Mouse (Mus musculus): Measurements from ENCODE around the gene Slc43a3. TPM values are rescaled to one million over a fixed set of nuclear protein-coding genes. Genes with fewer than 3 reads are reported as not detected.

Gene Slc43a3
- total and polyA plus RNA-seq, 3 experiments: 90.6 to 91.5 TPM; not detected in 1

DNA sequence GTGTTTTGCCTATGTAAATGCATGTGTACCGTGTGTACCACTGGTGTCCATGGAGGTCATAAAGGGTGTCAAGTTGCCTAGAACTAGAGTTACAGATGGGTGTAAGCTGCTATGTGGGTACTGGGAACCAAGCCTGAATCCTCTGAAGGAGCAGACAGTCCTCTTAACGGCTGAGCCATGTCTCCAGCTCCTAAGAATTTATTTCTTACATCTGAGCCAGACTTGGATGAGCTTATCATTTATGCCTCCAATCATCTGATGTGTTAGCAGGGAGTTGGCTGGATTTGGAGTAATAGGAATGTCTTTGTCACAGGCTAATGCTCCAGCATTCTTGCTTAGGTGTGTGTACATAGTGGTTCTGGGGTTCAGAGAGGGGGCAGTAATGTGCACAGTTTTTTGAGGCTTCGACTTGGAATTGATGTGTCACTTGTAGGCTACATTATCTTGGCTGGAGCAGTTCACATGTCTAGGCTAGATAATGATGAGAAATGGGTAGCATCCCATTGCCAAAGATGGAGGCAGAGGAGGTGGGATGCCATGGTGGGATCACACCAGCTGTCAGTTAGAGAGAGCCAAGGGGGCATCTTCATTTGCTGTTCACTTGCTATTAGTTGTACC is 10.9 kb downstream of the Slc43a3 start:
- H3K36me3 ChIP-seq (ENCODE audit: control insufficient read depth in 1 of 2, insufficient read depth in 2 of 2, low read length in 2 of 2): peaks cover 0 to 44% of the 10 kb centered on the region in 2 experiments; a peak in 3 of 4 replicates
- H3K79me2 ChIP-seq (ENCODE audit: control insufficient read depth, insufficient read depth, low read length, poor library complexity): no peaks in the 10 kb centered on the region; the same call in 1 of the 2 replicates
- H3K27ac ChIP-seq (ENCODE audit: control insufficient read depth, low read depth, low read length): no peak overlapping the region
- H3K9ac ChIP-seq (ENCODE audit: control insufficient read depth, low read depth, low read length, poor library complexity, severe bottlenecking): no peak overlapping the region
- TF ChIP-seq SMC3 (IDR thresholded peaks at IDR 0.05; ENCODE audit: low read depth, low read length) (no peak), MYC (IDR thresholded peaks at IDR 0.05; ENCODE audit: low read depth, low read length) (no peak), SIN3A (IDR thresholded peaks at IDR 0.05; ENCODE audit: low read length) (no peak), UBTF (IDR thresholded peaks at IDR 0.05; ENCODE audit: borderline replicate concordance, insufficient read depth, low read depth, low read length) (no peak), MEF2A (IDR thresholded peaks at IDR 0.05; ENCODE audit: extremely low read depth, insufficient replicate concordance, low read depth, low read length, poor library complexity, severe bottlenecking) (no peak), POLR2A (IDR thresholded peaks at IDR 0.05; ENCODE audit: control insufficient read depth in 1 of 2, insufficient read depth in 1 of 2, low read depth in 1 of 2, low read length in 2 of 2, poor library complexity in 1 of 2) (no peak), HCFC1 (IDR thresholded peaks at IDR 0.05; ENCODE audit: low read depth, low read length) (no peak), TBP (IDR thresholded peaks at IDR 0.05; ENCODE audit: low read depth, low read length) (no peak), TAL1 (IDR thresholded peaks at IDR 0.05; ENCODE audit: low read length) (no peak), MAFK (IDR thresholded peaks at IDR 0.05; ENCODE audit: borderline replicate concordance, low read depth, low read length) (no peak), GABPA (IDR thresholded peaks at IDR 0.05; ENCODE audit: low read depth, low read length) (no peak), EP300 (IDR thresholded peaks at IDR 0.05; ENCODE audit: low read depth in 1 of 2, low read length in 2 of 2) (no peak), GATA1 (IDR thresholded peaks at IDR 0.05; ENCODE audit: low read depth, low read length) (no peak), KAT2A (conservative IDR thresholded peaks at IDR 0.05; ENCODE audit: low read depth, low read length) (no peak), BHLHE40 (IDR thresholded peaks at IDR 0.05; ENCODE audit: borderline replicate concordance, low read depth, low read length) (no peak), POLR2AphosphoS5 (IDR thresholded peaks at IDR 0.05; ENCODE audit: borderline replicate concordance, low read depth, low read length) (no peak), MXI1 (IDR thresholded peaks at IDR 0.05; ENCODE audit: low read depth, low read length) (no peak), POLR2AphosphoS2 (IDR thresholded peaks at IDR 0.05; ENCODE audit: low read length) (no peak), MAZ (IDR thresholded peaks at IDR 0.05; ENCODE audit: low read depth, low read length) (no peak), E2F4 (IDR thresholded peaks at IDR 0.05; ENCODE audit: borderline replicate concordance, low read depth, low read length) (no peak)
- H3K9me3 ChIP-seq (replicated peaks; ENCODE audit: insufficient read depth, low read length): no peaks in the 10 kb centered on the region
- H3K27me3 ChIP-seq (ENCODE audit: control insufficient read depth in 1 of 2, insufficient read depth in 2 of 2, low read length in 2 of 2): no peaks in the 10 kb centered on the region
- no peak for DNase-seq (ENCODE audit: low read depth, low spot score)
- no peak overlapping the region for H3K4me3 ChIP-seq (ENCODE audit: control insufficient read depth in 1 of 2, insufficient read depth in 1 of 2, low read depth in 2 of 2, low read length in 2 of 2)
- H3K4me1 ChIP-seq (ENCODE audit: control insufficient read depth in 1 of 2, insufficient read depth in 2 of 2, low read length in 2 of 2): no peaks in the 10 kb centered on the region

DNA sequence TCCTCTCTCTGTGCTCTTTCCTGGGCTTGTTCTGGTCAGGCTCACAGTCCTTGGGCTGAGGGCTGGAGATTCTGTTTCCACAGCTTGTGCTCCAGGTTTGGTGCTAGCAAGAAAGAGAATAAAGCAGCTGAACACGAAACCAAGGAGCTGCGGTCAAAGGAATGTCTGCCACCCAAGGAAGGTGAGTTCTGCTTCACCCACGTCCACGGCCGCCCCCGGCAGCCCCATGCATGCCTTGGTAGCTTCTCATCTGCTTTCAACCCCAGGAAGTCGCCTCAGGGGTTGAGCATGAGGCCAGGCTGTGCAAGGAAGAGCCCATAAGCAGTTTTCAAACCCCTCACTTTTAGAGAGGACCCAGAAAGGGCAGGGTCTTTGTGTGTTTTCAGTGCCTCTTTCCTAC is 11.9 kb downstream of the Slc43a3 start:
- Histone ChIP-seq H3K9ac (ENCODE audit: control insufficient read depth, low read depth, low read length, poor library complexity, severe bottlenecking) (no peak overlapping the region), H3K36me3 (ENCODE audit: control insufficient read depth in 1 of 2, insufficient read depth in 2 of 2, low read length in 2 of 2) (peaks cover 0 to 46% of the 10 kb centered on the region in 2 experiments; a peak in 3 of 4 replicates), H3K79me2 (ENCODE audit: control insufficient read depth, insufficient read depth, low read length, poor library complexity) (no peaks in the 10 kb centered on the region; the same call in 1 of the 2 replicates), H3K4me1 (ENCODE audit: control insufficient read depth in 1 of 2, insufficient read depth in 2 of 2, low read length in 2 of 2) (no peaks in the 10 kb centered on the region), H3K9me3 (replicated peaks; ENCODE audit: insufficient read depth, low read length) (no peaks in the 10 kb centered on the region), H3K27ac (ENCODE audit: control insufficient read depth, low read depth, low read length) (no peak overlapping the region), H3K27me3 (ENCODE audit: control insufficient read depth in 1 of 2, insufficient read depth in 2 of 2, low read length in 2 of 2) (no peaks in the 10 kb centered on the region), H3K4me3 (ENCODE audit: control insufficient read depth in 1 of 2, insufficient read depth in 1 of 2, low read depth in 2 of 2, low read length in 2 of 2) (no peak overlapping the region)
- no peak for DNase-seq (ENCODE audit: low read depth, low spot score)
- TF ChIP-seq EP300 (IDR thresholded peaks at IDR 0.05; ENCODE audit: low read depth in 1 of 2, low read length in 2 of 2) (no peak), ETS1 (IDR thresholded peaks at IDR 0.05; ENCODE audit: low read depth, low read length) (no peak), TAL1 (IDR thresholded peaks at IDR 0.05; ENCODE audit: low read length) (no peak), KAT2A (conservative IDR thresholded peaks at IDR 0.05; ENCODE audit: low read depth, low read length) (no peak), ZNF384 (IDR thresholded peaks at IDR 0.05; ENCODE audit: low read depth, low read length) (no peak), RCOR1 (IDR thresholded peaks at IDR 0.05; ENCODE audit: low read depth, low read length) (no peak), POLR2A (IDR thresholded peaks at IDR 0.05; ENCODE audit: control insufficient read depth in 1 of 2, insufficient read depth in 1 of 2, low read depth in 1 of 2, low read length in 2 of 2, poor library complexity in 1 of 2) (no peak), CTCF (IDR thresholded peaks at IDR 0.05 in 2 of 3, conservative IDR thresholded peaks at IDR 0.05 in 1 of 3; ENCODE audit: control insufficient read depth in 1 of 3, insufficient read depth in 1 of 3, low read depth in 2 of 3, low read length in 3 of 3, poor library complexity in 1 of 3, severe bottlenecking in 1 of 3) (no peak), NELFE (IDR thresholded peaks at IDR 0.05; ENCODE audit: low read depth, low read length) (no peak), POLR2AphosphoS2 (IDR thresholded peaks at IDR 0.05; ENCODE audit: low read length) (no peak), E2F4 (IDR thresholded peaks at IDR 0.05; ENCODE audit: borderline replicate concordance, low read depth, low read length) (no peak), MAX (IDR thresholded peaks at IDR 0.05; ENCODE audit: low read length) (no peak), HCFC1 (IDR thresholded peaks at IDR 0.05; ENCODE audit: low read depth, low read length) (no peak), UBTF (IDR thresholded peaks at IDR 0.05; ENCODE audit: borderline replicate concordance, insufficient read depth, low read depth, low read length) (no peak)
